Mouse (Mus musculus) testis, adult 2 months (tissue): Measurements from ENCODE around the gene Rbfox3.

Experiments used
- CTCF ChIP-seq: fragments of 200-500 bp; IDR thresholded peaks from 2 replicates; pipeline ENCODE4 v1.5.1; 2012; ENCODE audit warnings: low read depth, mild to moderate bottlenecking, inconsistent platforms, low read length, moderate library complexity; ENCODE audit not compliant: control insufficient read depth, insufficient read depth, insufficient replicate concordance
- POLR2A ChIP-seq: fragments of 200-500 bp; IDR thresholded peaks from 2 replicates; pipeline ENCODE4 v1.6.1; 2012; ENCODE audit warnings: low read depth, mild to moderate bottlenecking, inconsistent platforms, low read length, moderate library complexity; ENCODE audit not compliant: control insufficient read depth

- TF ChIP-seq POLR2A (no peak), CTCF (no peak)
These were observed 5.7 kb downstream of the Rbfox3 start for GRCm38 (mm10) chr11:118905656-118906055.
